Mouse (Mus musculus): ENCODE measurements around the gene 4931428L18Rik. TPM values are rescaled to one million over a fixed set of nuclear protein-coding genes. Genes with fewer than 3 reads are reported as not detected.

Gene 4931428L18Rik
- not detected in 2 replicates for polyA plus RNA-seq (2015; fragmentation: Nextera tagmentation; extraction: Ambion mirVana)

- no peak within 1 kb of the TSS for H3K4me3 ChIP-seq (replicated peaks; ENCODE audit: low read length)
- no peaks in the 10 kb centered on the region for H3K27me3 ChIP-seq (replicated peaks; ENCODE audit: control insufficient read depth, insufficient read depth, low read length)
- no peak within 1 kb of the TSS for H3K9ac ChIP-seq (replicated peaks; ENCODE audit: low read depth, low read length)
- no peaks in the 10 kb centered on the region for H3K9me3 ChIP-seq (ENCODE audit: control insufficient read depth, low read length)
- no peak for ATAC-seq
- no peaks in the 10 kb centered on the region for H3K36me3 ChIP-seq (ENCODE audit: control insufficient read depth, insufficient read depth)
- H3K4me2 ChIP-seq (ENCODE audit: low read length) = no peak within 1 kb of the TSS
- no peaks in the 10 kb centered on the region for H3K4me1 ChIP-seq (replicated peaks; ENCODE audit: control insufficient read depth, insufficient read depth, low read length)
- H3K27ac ChIP-seq (ENCODE audit: low read length) = no peak within 1 kb of the TSS
- WGBS = 91% methylated on average over 7 of the region's 7 CpGs
These were observed at the start of gene 4931428L18Rik, which contains the start of gene Pih1d3 for GRCm38 (mm10) chr1:31222564-31222963. TSS of gene 4931428L18Rik (minus strand) at chr1:31222684. TSS of gene Pih1d3 (plus strand) at chr1:31222838.

GRCm38 (mm10) chr1:31260218-31260923, 37.9 kb upstream of the 4931428L18Rik start:
- H3K4me1 ChIP-seq (replicated peaks; ENCODE audit: control insufficient read depth, insufficient read depth, low read length) = no peaks in the 10 kb centered on the region
- H3K9me3 ChIP-seq (ENCODE audit: control insufficient read depth, low read length) = no peaks in the 10 kb centered on the region
- no peak overlapping the region for H3K9ac ChIP-seq (replicated peaks; ENCODE audit: low read depth, low read length)
- no peak overlapping the region for H3K4me2 ChIP-seq (ENCODE audit: low read length)
- no peak overlapping the region for H3K27ac ChIP-seq (ENCODE audit: low read length)
- 67% methylated on average over 10 of the region's 10 CpGs for WGBS
- no peaks in the 10 kb centered on the region for H3K36me3 ChIP-seq (ENCODE audit: control insufficient read depth, insufficient read depth)
- H3K4me3 ChIP-seq (replicated peaks; ENCODE audit: low read length) = no peak overlapping the region
- ATAC-seq = no peak
- H3K27me3 ChIP-seq (replicated peaks; ENCODE audit: control insufficient read depth, insufficient read depth, low read length) = no peaks in the 10 kb centered on the region

- Histone ChIP-seq H3K27ac (ENCODE audit: low read length) (no peak overlapping the region), H3K4me1 (replicated peaks; ENCODE audit: control insufficient read depth, insufficient read depth, low read length) (peaks cover 2% of the 10 kb centered on the region; the same call in 1 of the 2 replicates), H3K4me3 (replicated peaks; ENCODE audit: low read length) (no peak overlapping the region), H3K9me3 (ENCODE audit: control insufficient read depth, low read length) (no peaks in the 10 kb centered on the region), H3K9ac (replicated peaks; ENCODE audit: low read depth, low read length) (no peak overlapping the region), H3K27me3 (replicated peaks; ENCODE audit: control insufficient read depth, insufficient read depth, low read length) (peaks cover 2% of the 10 kb centered on the region; the same call in 1 of the 2 replicates), H3K36me3 (ENCODE audit: control insufficient read depth, insufficient read depth) (no peaks in the 10 kb centered on the region), H3K4me2 (ENCODE audit: low read length) (no peak overlapping the region)
- peak; percentile 96 for ATAC-seq
These were observed 11.0 kb upstream of the 4931428L18Rik start for GRCm38 (mm10) chr1:31233319-31234036.

- no peak overlapping the region for H3K4me2 ChIP-seq (ENCODE audit: low read length)
- H3K9me3 ChIP-seq (ENCODE audit: control insufficient read depth, low read length) = no peaks in the 10 kb centered on the region
- no peak overlapping the region for H3K4me3 ChIP-seq (replicated peaks; ENCODE audit: low read length)
- no peak for ATAC-seq
- H3K27me3 ChIP-seq (replicated peaks; ENCODE audit: control insufficient read depth, insufficient read depth, low read length) = no peaks in the 10 kb centered on the region
- no peaks in the 10 kb centered on the region for H3K4me1 ChIP-seq (replicated peaks; ENCODE audit: control insufficient read depth, insufficient read depth, low read length)
- no peak overlapping the region for H3K27ac ChIP-seq (ENCODE audit: low read length)
- H3K9ac ChIP-seq (replicated peaks; ENCODE audit: low read depth, low read length) = no peak overlapping the region
- H3K36me3 ChIP-seq (ENCODE audit: control insufficient read depth, insufficient read depth) = no peaks in the 10 kb centered on the region
- WGBS = 91% methylated on average over 4 of the region's 4 CpGs
These were observed 1.8 kb downstream of the 4931428L18Rik start for GRCm38 (mm10) chr1:31220599-31221250.

GRCm38 (mm10) chr1:31214831-31215230, 7.7 kb downstream of the 4931428L18Rik start:
- 84% methylated on average over 1 of the region's 1 CpGs for WGBS
- Histone ChIP-seq H3K9me3 (ENCODE audit: control insufficient read depth, low read length) (no peaks in the 10 kb centered on the region), H3K27me3 (replicated peaks; ENCODE audit: control insufficient read depth, insufficient read depth, low read length) (no peaks in the 10 kb centered on the region), H3K36me3 (ENCODE audit: control insufficient read depth, insufficient read depth) (no peaks in the 10 kb centered on the region), H3K4me2 (ENCODE audit: low read length) (no peak overlapping the region), H3K4me3 (replicated peaks; ENCODE audit: low read length) (no peak overlapping the region), H3K9ac (replicated peaks; ENCODE audit: low read depth, low read length) (no peak overlapping the region), H3K27ac (ENCODE audit: low read length) (no peak overlapping the region), H3K4me1 (replicated peaks; ENCODE audit: control insufficient read depth, insufficient read depth, low read length) (no peaks in the 10 kb centered on the region)
- ATAC-seq = no peak

GRCm38 (mm10) chr1:31210144-31210543, 12.3 kb downstream of the 4931428L18Rik start:
- Histone ChIP-seq H3K9me3 (ENCODE audit: control insufficient read depth, low read length) (no peaks in the 10 kb centered on the region), H3K4me3 (replicated peaks; ENCODE audit: low read length) (no peak overlapping the region), H3K27me3 (replicated peaks; ENCODE audit: control insufficient read depth, insufficient read depth, low read length) (no peaks in the 10 kb centered on the region), H3K27ac (ENCODE audit: low read length) (no peak overlapping the region), H3K4me1 (replicated peaks; ENCODE audit: control insufficient read depth, insufficient read depth, low read length) (peaks cover under 1% of the 10 kb centered on the region; the same call in 1 of the 2 replicates), H3K9ac (replicated peaks; ENCODE audit: low read depth, low read length) (no peak overlapping the region), H3K4me2 (ENCODE audit: low read length) (no peak overlapping the region), H3K36me3 (ENCODE audit: control insufficient read depth, insufficient read depth) (no peaks in the 10 kb centered on the region)
- WGBS = under 1% methylated on average over 5 of the region's 5 CpGs
- ATAC-seq = peak; percentile 86

- H3K4me1 ChIP-seq (replicated peaks; ENCODE audit: control insufficient read depth, insufficient read depth, low read length) = peaks cover 4% of the 10 kb centered on the region; the same call in 1 of the 2 replicates
- no peak overlapping the region for H3K4me2 ChIP-seq (ENCODE audit: low read length)
- H3K9ac ChIP-seq (replicated peaks; ENCODE audit: low read depth, low read length) = no peak overlapping the region
- ATAC-seq = peak; percentile 49; the same call in 1 of the 2 replicates
- no peaks in the 10 kb centered on the region for H3K9me3 ChIP-seq (ENCODE audit: control insufficient read depth, low read length)
- 46% methylated on average over 3 of the region's 3 CpGs for WGBS
- no peaks in the 10 kb centered on the region for H3K36me3 ChIP-seq (ENCODE audit: control insufficient read depth, insufficient read depth)
- no peaks in the 10 kb centered on the region for H3K27me3 ChIP-seq (replicated peaks; ENCODE audit: control insufficient read depth, insufficient read depth, low read length)
- 0 out of 2 replicates have a peak overlapping the region, but pooled peaks have one; percentile 9 for H3K27ac ChIP-seq (ENCODE audit: low read length)
- H3K4me3 ChIP-seq (replicated peaks; ENCODE audit: low read length) = no peak overlapping the region
These were observed 16.7 kb downstream of the 4931428L18Rik start for GRCm38 (mm10) chr1:31205770-31206169.

GRCm38 (mm10) chr1:31205346-31205745, 17.1 kb downstream of the 4931428L18Rik start:
- no peaks in the 10 kb centered on the region for H3K27me3 ChIP-seq (replicated peaks; ENCODE audit: control insufficient read depth, insufficient read depth, low read length)
- peak; percentile 68 for ATAC-seq
- H3K4me3 ChIP-seq (replicated peaks; ENCODE audit: low read length) = no peak overlapping the region
- H3K36me3 ChIP-seq (ENCODE audit: control insufficient read depth, insufficient read depth) = no peaks in the 10 kb centered on the region
- no peak overlapping the region for H3K4me2 ChIP-seq (ENCODE audit: low read length)
- WGBS = 41% methylated on average over 7 of the region's 7 CpGs
- peaks cover 4% of the 10 kb centered on the region; the same call in 1 of the 2 replicates for H3K4me1 ChIP-seq (replicated peaks; ENCODE audit: control insufficient read depth, insufficient read depth, low read length)
- no peaks in the 10 kb centered on the region for H3K9me3 ChIP-seq (ENCODE audit: control insufficient read depth, low read length)
- peak overlapping the region; percentile 58 for H3K27ac ChIP-seq (ENCODE audit: low read length)
- no peak overlapping the region for H3K9ac ChIP-seq (replicated peaks; ENCODE audit: low read depth, low read length)

GRCm38 (mm10) chr1:31203771-31204170, 18.7 kb downstream of the 4931428L18Rik start:
- WGBS = 94% methylated on average over 10 of the region's 10 CpGs
- H3K9me3 ChIP-seq (ENCODE audit: control insufficient read depth, low read length) = no peaks in the 10 kb centered on the region
- no peak for ATAC-seq
- no peak overlapping the region for H3K4me2 ChIP-seq (ENCODE audit: low read length)
- H3K4me1 ChIP-seq (replicated peaks; ENCODE audit: control insufficient read depth, insufficient read depth, low read length) = peaks cover 4% of the 10 kb centered on the region; the same call in 1 of the 2 replicates
- H3K9ac ChIP-seq (replicated peaks; ENCODE audit: low read depth, low read length) = no peak overlapping the region
- no peak overlapping the region for H3K4me3 ChIP-seq (replicated peaks; ENCODE audit: low read length)
- no peaks in the 10 kb centered on the region for H3K27me3 ChIP-seq (replicated peaks; ENCODE audit: control insufficient read depth, insufficient read depth, low read length)
- no peaks in the 10 kb centered on the region for H3K36me3 ChIP-seq (ENCODE audit: control insufficient read depth, insufficient read depth)
- H3K27ac ChIP-seq (ENCODE audit: low read length) = no peak overlapping the region
